Mouse (Mus musculus) kidney, adult 2 months (tissue): ENCODE measurements at regions not wholly inside any gene's neighbourhood (a gene's known extent, or its start where the extent isn't known, plus 50 kb on each side); places are given as distances from the start of the nearest gene placed in this dataset.

Experiments used
- CTCF ChIP-seq: fragments of 200-500 bp; conservative IDR thresholded peaks from 2 replicates; pipeline ENCODE4 v1.5.1; 2011; ENCODE audit warnings: low read depth, mild to moderate bottlenecking, control low read depth, low read length, moderate library complexity, mixed read lengths; ENCODE audit not compliant: insufficient read depth, insufficient read length
- POLR2A ChIP-seq: fragments of 200-500 bp; IDR thresholded peaks from one replicate; pipeline ENCODE4 v1.6.1; 2011; ENCODE audit warnings: low read depth, low read length, control low read depth

DNA sequence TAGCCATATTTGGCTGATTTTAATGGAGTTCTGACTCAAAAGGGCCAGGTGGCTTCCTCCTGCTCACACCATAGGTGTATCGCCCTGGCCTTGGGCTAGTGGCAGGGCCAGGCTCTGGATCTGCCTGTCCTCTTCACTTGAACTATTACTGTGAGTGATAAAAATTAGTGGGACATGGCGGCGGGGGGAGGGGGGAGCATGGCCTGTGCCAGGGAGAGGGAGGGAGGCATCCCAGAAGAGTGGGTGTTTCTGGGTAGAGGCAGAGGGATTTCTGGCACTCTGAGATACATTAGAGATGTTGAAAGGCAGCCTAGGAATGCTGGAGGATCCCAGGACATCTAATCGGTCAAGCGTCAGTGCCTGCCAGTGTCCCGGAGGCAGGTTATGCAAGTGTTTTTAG is 395.4 kb downstream of the Tbc1d22a start:
- TF ChIP-seq CTCF (no peak), POLR2A (no peak)
